Mouse (Mus musculus): ENCODE data around the gene Xdh.

The Xdh gene

GRCm38 (mm10) chr17:73950062-73950735 is at the start of gene Xdh:
Xdh (minus strand) TSS chr17:73950196.
- peak in 1 of 2 experiments; percentile 20 for DNase-seq (ENCODE audit: low spot score in 2 of 2)

- DNase-seq (ENCODE audit: low spot score in 2 of 2) = no peak
Observed at GRCm38 (mm10) chr17:73995907-73996645, 46.1 kb upstream of the Xdh start.

- DNase-seq (ENCODE audit: low spot score in 2 of 2) = no peak
Observed at GRCm38 (mm10) chr17:73991264-73991663, 41.3 kb upstream of the Xdh start.

- DNase-seq (ENCODE audit: low spot score in 2 of 2) = no peak
Observed at GRCm38 (mm10) chr17:73986571-73986970, 36.6 kb upstream of the Xdh start.

GRCm38 (mm10) chr17:73985936-73986335 is 35.9 kb upstream of the Xdh start:
- no peak for DNase-seq (ENCODE audit: low spot score in 2 of 2)

- DNase-seq (ENCODE audit: low spot score in 2 of 2) = no peak
Observed at GRCm38 (mm10) chr17:73984508-73984907, 34.5 kb upstream of the Xdh start.

- DNase-seq (ENCODE audit: low spot score in 2 of 2) = no peak
Observed at GRCm38 (mm10) chr17:73982871-73983270, 32.9 kb upstream of the Xdh start.

GRCm38 (mm10) chr17:73976066-73976465 is 26.1 kb upstream of the Xdh start:
- no peak for DNase-seq (ENCODE audit: low spot score in 2 of 2)

GRCm38 (mm10) chr17:73972648-73973047 is 22.7 kb upstream of the Xdh start:
- DNase-seq (ENCODE audit: low spot score in 2 of 2) = no peak

- DNase-seq (ENCODE audit: low spot score in 2 of 2) = no peak
Observed at GRCm38 (mm10) chr17:73971291-73971690, 21.3 kb upstream of the Xdh start.

GRCm38 (mm10) chr17:73970361-73971027 is 20.5 kb upstream of the Xdh start:
- peak in 1 of 2 experiments; percentile 18 for DNase-seq (ENCODE audit: low spot score in 2 of 2)

GRCm38 (mm10) chr17:73964856-73965255 is 14.9 kb upstream of the Xdh start:
- DNase-seq (ENCODE audit: low spot score in 2 of 2) = no peak

GRCm38 (mm10) chr17:73962628-73963043 is 12.6 kb upstream of the Xdh start:
- no peak for DNase-seq (ENCODE audit: low spot score in 2 of 2)

GRCm38 (mm10) chr17:73961801-73962403 is 11.9 kb upstream of the Xdh start:
- DNase-seq (ENCODE audit: low spot score in 2 of 2) = no peak

GRCm38 (mm10) chr17:73960745-73961144 is 10.7 kb upstream of the Xdh start:
- DNase-seq (ENCODE audit: low spot score in 2 of 2) = no peak

GRCm38 (mm10) chr17:73952103-73952521 is 2.1 kb upstream of the Xdh start:
- peak in 1 of 2 experiments; percentile 40 for DNase-seq (ENCODE audit: low spot score in 2 of 2)

GRCm38 (mm10) chr17:73950970-73951369 is 974 bp upstream of the Xdh start:
- no peak for DNase-seq (ENCODE audit: low spot score in 2 of 2)

- no peak for DNase-seq (ENCODE audit: low spot score in 2 of 2)
Observed at GRCm38 (mm10) chr17:73949498-73949897, 498 bp downstream of the Xdh start.

- DNase-seq (ENCODE audit: low spot score in 2 of 2) = no peak
Observed at GRCm38 (mm10) chr17:73948801-73949200, 1.2 kb downstream of the Xdh start.

GRCm38 (mm10) chr17:73948039-73948438 is 2.0 kb downstream of the Xdh start:
- peak in 1 of 2 experiments; percentile 29 for DNase-seq (ENCODE audit: low spot score in 2 of 2)

- DNase-seq (ENCODE audit: low spot score in 2 of 2) = no peak
Observed at GRCm38 (mm10) chr17:73946856-73947255, 3.1 kb downstream of the Xdh start.

- DNase-seq (ENCODE audit: low spot score in 2 of 2) = no peak
Observed at GRCm38 (mm10) chr17:73944661-73945060, 5.3 kb downstream of the Xdh start.

Measured in spleen, postnatal 10 days (tissue).